Mouse (Mus musculus) splenic B cell, adult 2 months (primary cell): ENCODE measurements around the gene Helz2.

ENCODE experiments used
- DNase-seq: peaks from one replicate; pipeline ENCODE4 v3.0.0-alpha.2; 2011; ENCODE audit warnings: low read depth, low spot score
- H3K27me3 ChIP-seq: 2 replicates; pipeline ENCODE4 v1.6.1; 2012; ENCODE audit warnings: mild to moderate bottlenecking, low read length, moderate library complexity, mixed read lengths; ENCODE audit not compliant: control insufficient read depth, poor library complexity, insufficient read depth, severe bottlenecking
- H3K36me3 ChIP-seq: 2 replicates; pipeline ENCODE4 v1.6.1; 2012; ENCODE audit warnings: mild to moderate bottlenecking, low read length, moderate library complexity, mixed read lengths; ENCODE audit not compliant: control insufficient read depth, poor library complexity, insufficient read depth, severe bottlenecking

Gene Helz2

GRCm38 (mm10) chr2:181249217-181249616 is 7.4 kb upstream of the Helz2 start:
- no peak for DNase-seq
- no peaks in the 10 kb centered on the region; the same call in none of the 2 replicates for H3K36me3 ChIP-seq
- no peaks in the 10 kb centered on the region for H3K27me3 ChIP-seq

GRCm38 (mm10) chr2:181245031-181245430 is 3.2 kb upstream of the Helz2 start:
- no peak for DNase-seq
- H3K36me3 ChIP-seq, result no peaks in the 10 kb centered on the region; the same call in none of the 2 replicates
- no peaks in the 10 kb centered on the region for H3K27me3 ChIP-seq

- Histone ChIP-seq H3K36me3 (no peaks in the 10 kb centered on the region; the same call in 1 of the 2 replicates), H3K27me3 (no peaks in the 10 kb centered on the region)
- peak; percentile 52 for DNase-seq
Observed at GRCm38 (mm10) chr2:181243706-181244394, 2.0 kb upstream of the Helz2 start.

GRCm38 (mm10) chr2:181242314-181242665 is 463 bp upstream of the Helz2 start:
- DNase-seq, result no peak
- peaks cover 9% of the 10 kb centered on the region for H3K36me3 ChIP-seq
- H3K27me3 ChIP-seq, result no peaks in the 10 kb centered on the region

GRCm38 (mm10) chr2:181240806-181241440 is 904 bp downstream of the Helz2 start:
- peaks cover 12% of the 10 kb centered on the region for H3K36me3 ChIP-seq
- no peaks in the 10 kb centered on the region for H3K27me3 ChIP-seq
- DNase-seq, result no peak

- Histone ChIP-seq H3K36me3 (peaks cover 21% of the 10 kb centered on the region), H3K27me3 (no peaks in the 10 kb centered on the region)
- peak; percentile 35 for DNase-seq
Observed at GRCm38 (mm10) chr2:181239261-181239660, 2.6 kb downstream of the Helz2 start.

- Histone ChIP-seq H3K36me3 (peaks cover 25% of the 10 kb centered on the region), H3K27me3 (no peaks in the 10 kb centered on the region)
- DNase-seq, result peak; percentile 65
Observed at GRCm38 (mm10) chr2:181238861-181239260, 3.0 kb downstream of the Helz2 start.

- Histone ChIP-seq H3K36me3 (peaks cover 26% of the 10 kb centered on the region), H3K27me3 (no peaks in the 10 kb centered on the region)
- DNase-seq, result no peak
Observed at GRCm38 (mm10) chr2:181238091-181238610, 3.7 kb downstream of the Helz2 start.

- Histone ChIP-seq H3K36me3 (peaks cover 27% of the 10 kb centered on the region), H3K27me3 (no peaks in the 10 kb centered on the region)
- DNase-seq, result no peak
Observed at GRCm38 (mm10) chr2:181237251-181238014, 4.4 kb downstream of the Helz2 start.

- Histone ChIP-seq H3K27me3 (no peaks in the 10 kb centered on the region), H3K36me3 (peaks cover 36% of the 10 kb centered on the region)
- DNase-seq, result peak; percentile 33
Observed at GRCm38 (mm10) chr2:181235681-181236566, 5.9 kb downstream of the Helz2 start.

GRCm38 (mm10) chr2:181234680-181235079 is 7.1 kb downstream of the Helz2 start:
- H3K27me3 ChIP-seq, result no peaks in the 10 kb centered on the region
- peaks cover 46% of the 10 kb centered on the region for H3K36me3 ChIP-seq
- DNase-seq, result no peak

GRCm38 (mm10) chr2:181233443-181233842 is 8.4 kb downstream of the Helz2 start:
- H3K36me3 ChIP-seq, result peaks cover 52% of the 10 kb centered on the region
- DNase-seq, result no peak
- H3K27me3 ChIP-seq, result no peaks in the 10 kb centered on the region

GRCm38 (mm10) chr2:181231171-181231570 is 10.7 kb downstream of the Helz2 start:
- Histone ChIP-seq H3K36me3 (peaks cover 46% of the 10 kb centered on the region), H3K27me3 (no peaks in the 10 kb centered on the region)
- DNase-seq, result no peak

- no peaks in the 10 kb centered on the region for H3K27me3 ChIP-seq
- H3K36me3 ChIP-seq, result peaks cover 35% of the 10 kb centered on the region
- DNase-seq, result no peak
Observed at GRCm38 (mm10) chr2:181228335-181228734, 13.5 kb downstream of the Helz2 start.
